Mouse (Mus musculus) liver, postnatal 0 days (tissue): ENCODE measurements at regions not wholly inside any gene's neighbourhood (a gene's known extent, or its start where the extent isn't known, plus 50 kb on each side); places are given as distances from the start of the nearest gene placed in this dataset.

Experiments
- CTCF ChIP-seq: sonication (generic); IDR thresholded peaks from 2 replicates; pipeline ENCODE4 v1.5.1; 2016; ENCODE audit warnings: antibody characterized with exemption, low read depth
- EP300 ChIP-seq: IDR thresholded peaks from 2 replicates; pipeline ENCODE4 v1.6.1; 2016; ENCODE audit warnings: antibody characterized with exemption, low read depth, mild to moderate bottlenecking

DNA sequence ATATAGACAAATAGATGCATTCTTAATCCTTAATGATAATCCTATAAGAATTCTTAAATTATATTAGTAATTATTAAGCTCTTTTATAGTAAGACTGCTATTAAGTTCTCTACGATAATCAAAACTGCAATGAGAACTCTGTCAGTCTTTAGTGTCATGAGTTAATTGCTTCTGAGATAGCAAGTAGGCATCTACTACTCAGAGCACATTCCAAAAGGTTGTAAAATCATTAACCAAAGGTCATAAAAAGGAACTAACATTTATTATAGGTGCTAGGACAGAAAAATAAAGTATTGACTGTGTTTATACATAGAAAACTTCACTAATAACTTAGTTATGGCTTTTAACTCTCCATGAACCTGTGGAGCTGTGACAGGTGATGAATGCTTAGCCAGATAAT is 84.1 kb upstream of the Gm6657 start:
- TF ChIP-seq CTCF (no peak), EP300 (no peak)
